Mouse (Mus musculus): ENCODE measurements around the gene Mtg1.

Gene Mtg1

GRCm38 (mm10) chr7:140137135-140138020 lies at the start of gene Mtg1:
Gene Mtg1, plus strand, starts transcription at chr7:140137564.
- H3K36me3 ChIP-seq (ENCODE audit: control insufficient read depth, insufficient read depth, low read length, poor library complexity, severe bottlenecking): no peaks in the 10 kb centered on the region
- DNase-seq (ENCODE audit: low read depth, low spot score): peak; percentile 96
- no peaks in the 10 kb centered on the region; the same call in 1 of the 2 replicates for H3K27me3 ChIP-seq (ENCODE audit: control insufficient read depth, insufficient read depth, low read length, poor library complexity, severe bottlenecking)

- DNase-seq (ENCODE audit: low read depth, low spot score): no peak
- H3K36me3 ChIP-seq (ENCODE audit: control insufficient read depth, insufficient read depth, low read length, poor library complexity, severe bottlenecking): no peaks in the 10 kb centered on the region
- no peaks in the 10 kb centered on the region for H3K27me3 ChIP-seq (ENCODE audit: control insufficient read depth, insufficient read depth, low read length, poor library complexity, severe bottlenecking)
These were observed 46.8 kb upstream of the Mtg1 start for GRCm38 (mm10) chr7:140090601-140091000.

- no peak for DNase-seq (ENCODE audit: low read depth, low spot score)
- no peaks in the 10 kb centered on the region for H3K36me3 ChIP-seq (ENCODE audit: control insufficient read depth, insufficient read depth, low read length, poor library complexity, severe bottlenecking)
- no peaks in the 10 kb centered on the region for H3K27me3 ChIP-seq (ENCODE audit: control insufficient read depth, insufficient read depth, low read length, poor library complexity, severe bottlenecking)
These were observed 44.3 kb upstream of the Mtg1 start, which contains the start of gene Prap1 for GRCm38 (mm10) chr7:140092924-140093528. Gene Prap1, plus strand, starts transcription at chr7:140093395.

GRCm38 (mm10) chr7:140094954-140095353 lies 42.4 kb upstream of the Mtg1 start:
- H3K27me3 ChIP-seq (ENCODE audit: control insufficient read depth, insufficient read depth, low read length, poor library complexity, severe bottlenecking): no peaks in the 10 kb centered on the region
- DNase-seq (ENCODE audit: low read depth, low spot score): no peak
- H3K36me3 ChIP-seq (ENCODE audit: control insufficient read depth, insufficient read depth, low read length, poor library complexity, severe bottlenecking): no peaks in the 10 kb centered on the region

- Histone ChIP-seq H3K36me3 (ENCODE audit: control insufficient read depth, insufficient read depth, low read length, poor library complexity, severe bottlenecking) (no peaks in the 10 kb centered on the region), H3K27me3 (ENCODE audit: control insufficient read depth, insufficient read depth, low read length, poor library complexity, severe bottlenecking) (no peaks in the 10 kb centered on the region)
- no peak for DNase-seq (ENCODE audit: low read depth, low spot score)
These were observed 41.8 kb upstream of the Mtg1 start for GRCm38 (mm10) chr7:140095556-140095955.

GRCm38 (mm10) chr7:140096055-140096454 lies 41.3 kb upstream of the Mtg1 start:
- no peaks in the 10 kb centered on the region for H3K27me3 ChIP-seq (ENCODE audit: control insufficient read depth, insufficient read depth, low read length, poor library complexity, severe bottlenecking)
- no peaks in the 10 kb centered on the region for H3K36me3 ChIP-seq (ENCODE audit: control insufficient read depth, insufficient read depth, low read length, poor library complexity, severe bottlenecking)
- no peak for DNase-seq (ENCODE audit: low read depth, low spot score)

- DNase-seq (ENCODE audit: low read depth, low spot score): no peak
- H3K36me3 ChIP-seq (ENCODE audit: control insufficient read depth, insufficient read depth, low read length, poor library complexity, severe bottlenecking): no peaks in the 10 kb centered on the region
- no peaks in the 10 kb centered on the region for H3K27me3 ChIP-seq (ENCODE audit: control insufficient read depth, insufficient read depth, low read length, poor library complexity, severe bottlenecking)
These were observed 38.9 kb upstream of the Mtg1 start for GRCm38 (mm10) chr7:140098466-140098865.

- Histone ChIP-seq H3K36me3 (ENCODE audit: control insufficient read depth, insufficient read depth, low read length, poor library complexity, severe bottlenecking) (peaks cover 3% of the 10 kb centered on the region; the same call in 1 of the 2 replicates), H3K27me3 (ENCODE audit: control insufficient read depth, insufficient read depth, low read length, poor library complexity, severe bottlenecking) (no peaks in the 10 kb centered on the region)
- no peak for DNase-seq (ENCODE audit: low read depth, low spot score)
These were observed 35.9 kb upstream of the Mtg1 start for GRCm38 (mm10) chr7:140101498-140101897.

GRCm38 (mm10) chr7:140101993-140102860 lies 35.1 kb upstream of the Mtg1 start, which contains the start of gene Fuom:
Gene Fuom, minus strand, starts transcription at chr7:140102441.
- Histone ChIP-seq H3K36me3 (ENCODE audit: control insufficient read depth, insufficient read depth, low read length, poor library complexity, severe bottlenecking) (peaks cover 3% of the 10 kb centered on the region; the same call in 1 of the 2 replicates), H3K27me3 (ENCODE audit: control insufficient read depth, insufficient read depth, low read length, poor library complexity, severe bottlenecking) (no peaks in the 10 kb centered on the region)
- peak; percentile 57 for DNase-seq (ENCODE audit: low read depth, low spot score)

- peaks cover 5% of the 10 kb centered on the region; the same call in 1 of the 2 replicates for H3K36me3 ChIP-seq (ENCODE audit: control insufficient read depth, insufficient read depth, low read length, poor library complexity, severe bottlenecking)
- DNase-seq (ENCODE audit: low read depth, low spot score): no peak
- no peaks in the 10 kb centered on the region for H3K27me3 ChIP-seq (ENCODE audit: control insufficient read depth, insufficient read depth, low read length, poor library complexity, severe bottlenecking)
These were observed 33.4 kb upstream of the Mtg1 start for GRCm38 (mm10) chr7:140104009-140104408.

GRCm38 (mm10) chr7:140111943-140112342 lies 25.4 kb upstream of the Mtg1 start:
- Histone ChIP-seq H3K36me3 (ENCODE audit: control insufficient read depth, insufficient read depth, low read length, poor library complexity, severe bottlenecking) (0 out of 2 replicates have a peak, but pooled peaks cover 4% of the 10 kb centered on the region), H3K27me3 (ENCODE audit: control insufficient read depth, insufficient read depth, low read length, poor library complexity, severe bottlenecking) (no peaks in the 10 kb centered on the region)
- DNase-seq (ENCODE audit: low read depth, low spot score): no peak

- Histone ChIP-seq H3K36me3 (ENCODE audit: control insufficient read depth, insufficient read depth, low read length, poor library complexity, severe bottlenecking) (no peaks in the 10 kb centered on the region), H3K27me3 (ENCODE audit: control insufficient read depth, insufficient read depth, low read length, poor library complexity, severe bottlenecking) (no peaks in the 10 kb centered on the region)
- peak; percentile 8 for DNase-seq (ENCODE audit: low read depth, low spot score)
These were observed 21.6 kb upstream of the Mtg1 start, which contains the start of gene Paox for GRCm38 (mm10) chr7:140115583-140116328. Gene Paox, plus strand, starts transcription at chr7:140115799.

GRCm38 (mm10) chr7:140116329-140117054 lies 20.9 kb upstream of the Mtg1 start, which contains the start of gene Echs1:
Gene Echs1, minus strand, starts transcription at chr7:140116476.
- no peaks in the 10 kb centered on the region for H3K36me3 ChIP-seq (ENCODE audit: control insufficient read depth, insufficient read depth, low read length, poor library complexity, severe bottlenecking)
- H3K27me3 ChIP-seq (ENCODE audit: control insufficient read depth, insufficient read depth, low read length, poor library complexity, severe bottlenecking): no peaks in the 10 kb centered on the region
- DNase-seq (ENCODE audit: low read depth, low spot score): peak; percentile 90

Data from splenic B cell, adult 2 months (primary cell).